Mouse (Mus musculus) bone marrow macrophage, adult 2 months (primary cell): ENCODE results near the gene Gm21188.
"Not testable (repeated sequence)": the region's sequence is repeated elsewhere in the genome, so short reads cannot be mapped to it uniquely, and the experiment has no call there.

Experiments
- CTCF ChIP-seq: IDR thresholded peaks from 2 replicates; pipeline ENCODE4 v1.5.1; 2012; ENCODE audit warnings: low read depth, mild to moderate bottlenecking, low read length, moderate library complexity
- POLR2A ChIP-seq: IDR thresholded peaks from 2 replicates; pipeline ENCODE4 v1.6.1; 2012; ENCODE audit warnings: mild to moderate bottlenecking, low read depth, low read length, borderline replicate concordance

GRCm38 (mm10) chr13:120096938-120097256 lies 44.9 kb upstream of the Gm21188 start:
- not testable (repeated sequence) for TF ChIP-seq CTCF, POLR2A
